Mouse (Mus musculus) CH12.LX (cell line): ENCODE data around the gene Gucy1b1. TPM values are rescaled to one million over a fixed set of nuclear protein-coding genes. Genes with fewer than 3 reads are reported as not detected.
A peak's percentile ranks its signal among the peaks of the same experiment; 100 is the strongest.

Experiments used
- DNase-seq: peaks from one replicate; pipeline ENCODE4 v3.0.0-alpha.2; 2013; ENCODE audit errors: extremely low read depth
- H3K27ac ChIP-seq: 2 replicates; pipeline ENCODE4 v1.5.1; 2012; ENCODE audit warnings: low read depth, mild to moderate bottlenecking, control low read depth, moderate library complexity; ENCODE audit not compliant: insufficient read depth
- H3K27me3 ChIP-seq: replicated peaks from 2 replicates; pipeline ENCODE3; 2012; ENCODE audit warnings: inconsistent platforms
- H3K36me3 ChIP-seq, 2 experiments: replicated peaks in 1 of 2; 2 replicates each; pipeline versions ENCODE3 to v1.6.1; 2012; ENCODE audit warnings: inconsistent platforms in 1 of 2, low read length in 1 of 2, mild to moderate bottlenecking in 1 of 2, mixed read lengths in 1 of 2, moderate library complexity in 1 of 2; ENCODE audit not compliant: control insufficient read depth in 1 of 2, insufficient read depth in 1 of 2
- H3K4me1 ChIP-seq, 2 experiments: 2 replicates each; pipeline ENCODE4 v1.6.1; 2012; ENCODE audit warnings: inconsistent platforms in 1 of 2, moderate library complexity in 1 of 2; ENCODE audit not compliant: insufficient read depth in 2 of 2, control insufficient read depth in 1 of 2
- H3K4me2 ChIP-seq: 2 replicates; pipeline ENCODE4 v1.6.1; 2012; ENCODE audit warnings: low read depth, mild to moderate bottlenecking, control low read depth; ENCODE audit not compliant: poor library complexity, insufficient read depth, severe bottlenecking
- H3K4me3 ChIP-seq, 3 experiments: fragments of 150-350 bp in 1 of 3; sonication (generic) in 1 of 3; replicated peaks in 1 of 3; 2 replicates each; pipeline versions ENCODE3 to v1.5.1; 2011 to 2012; ENCODE audit warnings: low read depth in 2 of 3, low read length in 2 of 3, mild to moderate bottlenecking in 2 of 3, moderate library complexity in 2 of 3, control low read depth in 1 of 3, improper control_type of control experiment in 1 of 3, inconsistent platforms in 1 of 3, mixed read lengths in 1 of 3; ENCODE audit not compliant: poor library complexity in 1 of 3
- H3K79me2 ChIP-seq: replicated peaks from 2 replicates; pipeline ENCODE4 v1.6.1; 2012; ENCODE audit warnings: mild to moderate bottlenecking, moderate library complexity; ENCODE audit not compliant: control insufficient read depth, poor library complexity, insufficient read depth, severe bottlenecking; ENCODE audit errors: extremely low read depth
- H3K9ac ChIP-seq: 2 replicates; pipeline ENCODE4 v1.6.1; 2012; ENCODE audit warnings: low read depth, mild to moderate bottlenecking, control low read depth, moderate library complexity; ENCODE audit not compliant: insufficient read depth
- H3K9me3 ChIP-seq: replicated peaks from 2 replicates; pipeline ENCODE3; 2012; ENCODE audit warnings: low read length, inconsistent platforms, mixed read lengths
- CHD1 ChIP-seq: IDR thresholded peaks from 2 replicates; pipeline ENCODE4 v1.6.1; 2012; ENCODE audit warnings: low read depth, low read length, improper control_type of control experiment, inconsistent platforms
- CTCF ChIP-seq, 2 experiments: IDR thresholded peaks in 1 of 2; conservative IDR thresholded peaks in 1 of 2; 2 replicates each; pipeline ENCODE4 v1.5.1; 2011 to 2012; ENCODE audit warnings: low read depth in 2 of 2, low read length in 2 of 2, improper control_type of control experiment in 1 of 2, inconsistent platforms in 1 of 2, mild to moderate bottlenecking in 1 of 2, moderate library complexity in 1 of 2
- GABPA ChIP-seq: IDR thresholded peaks from 2 replicates; pipeline ENCODE4 v1.6.1; 2012; ENCODE audit warnings: low read depth, low read length, improper control_type of control experiment, inconsistent platforms; ENCODE audit not compliant: insufficient replicate concordance
- KAT2A ChIP-seq: IDR thresholded peaks from 2 replicates; pipeline ENCODE4 v1.6.1; 2012; ENCODE audit warnings: low read length, improper control_type of control experiment, inconsistent platforms; ENCODE audit not compliant: insufficient replicate concordance
- MEF2A ChIP-seq: IDR thresholded peaks from 2 replicates; pipeline ENCODE4 v1.6.1; 2014; ENCODE audit warnings: low read depth, mild to moderate bottlenecking, inconsistent platforms, low read length, improper control_type of control experiment, borderline replicate concordance
- NELFE ChIP-seq: IDR thresholded peaks from 2 replicates; pipeline ENCODE4 v1.6.1; 2011; ENCODE audit warnings: low read depth, low read length, improper control_type of control experiment
- NRF1 ChIP-seq: IDR thresholded peaks from 2 replicates; pipeline ENCODE4 v1.6.1; 2014; ENCODE audit warnings: low read depth, mild to moderate bottlenecking, inconsistent platforms, low read length, improper control_type of control experiment, moderate library complexity
- RAD21 ChIP-seq: IDR thresholded peaks from 2 replicates; pipeline ENCODE4 v1.6.1; 2011; ENCODE audit warnings: low read depth, mild to moderate bottlenecking, low read length, improper control_type of control experiment, moderate library complexity
- SMC3 ChIP-seq: IDR thresholded peaks from 2 replicates; pipeline ENCODE4 v1.6.1; 2011; ENCODE audit warnings: low read depth, low read length, improper control_type of control experiment
- USF2 ChIP-seq: conservative IDR thresholded peaks from 2 replicates; pipeline ENCODE4 v1.6.1; 2011; ENCODE audit warnings: low read depth, low read length, improper control_type of control experiment
- ZMIZ1 ChIP-seq: IDR thresholded peaks from 2 replicates; pipeline ENCODE4 v1.6.1; 2012; ENCODE audit warnings: low read depth, mild to moderate bottlenecking, inconsistent platforms, low read length, improper control_type of control experiment
- dilution Hi-C: fragments of 300-500 bp; cut with MboI; formaldehyde crosslinking; loops from 2 replicates; pipeline ENCODE4 v1.14.3; 2020; ENCODE audit warnings: low sequenced_read_pairs; ENCODE audit not compliant: extremely low pct_unique_long_range_greater_than_20kb, extremely low pct_ligation_motif_present
- in situ Hi-C: fragments of 300-500 bp; cut with MboI; formaldehyde crosslinking; loops from 3 replicates; pipeline ENCODE4 v1.14.3; 2019; ENCODE audit warnings: low sequenced_read_pairs, low pct_ligation_motif_present, low pct_unique_long_range_greater_than_20kb, mixed read lengths
- polyA plus RNA-seq: library from polyadenylated mRNA; unstranded; fragments of >175 nt; gene quantifications from 2 replicates; pipeline ENCODE4 v1.2.1, GENCODE M21; 2012; ENCODE audit warnings: low read depth; ENCODE audit not compliant: insufficient read length
- total RNA-seq, 2 experiments: library from RNA; depleted of rRNA; stranded (reverse); fragments of 300-350 nt in 1 of 2; fragments of >200 nt in 1 of 2; gene quantifications; 2 replicates each; pipeline ENCODE4 v1.2.3; 2012 to 2014

Gene Gucy1b1
- total and polyA plus RNA-seq, 3 experiments = not detected

DNA sequence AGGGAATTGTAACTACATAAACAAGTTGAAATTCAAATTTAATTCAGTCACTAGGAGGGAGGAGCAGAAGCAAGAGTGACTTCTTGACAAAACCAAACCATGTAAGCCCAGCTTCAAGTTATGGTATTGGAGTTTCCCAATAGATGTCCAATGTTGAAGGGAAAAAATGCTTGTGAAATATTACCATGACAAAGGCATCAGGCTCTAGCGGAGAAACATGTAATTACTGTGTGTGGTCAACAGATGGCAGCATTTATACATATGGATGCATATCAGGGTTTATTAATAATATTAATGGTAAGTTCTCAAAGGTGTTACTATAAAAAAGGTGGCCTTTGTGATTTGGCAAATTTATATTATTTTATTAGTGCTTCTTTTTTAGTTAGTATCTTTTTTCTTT lies 78.5 kb downstream of the Gucy1b1 start:
- no peak overlapping the region for H3K27ac ChIP-seq
- no peak overlapping the region for H3K4me2 ChIP-seq
- H3K27me3 ChIP-seq = no peaks in the 10 kb centered on the region
- DNase-seq = peak; percentile 53
- no peak overlapping the region for H3K9ac ChIP-seq
- no peaks in the 10 kb centered on the region for H3K4me1 ChIP-seq
- H3K9me3 ChIP-seq = no peaks in the 10 kb centered on the region
- H3K36me3 ChIP-seq = no peaks in the 10 kb centered on the region
- dilution Hi-C loops (no loop called here), in situ Hi-C loops (no loop called here)
- TF ChIP-seq SMC3 = peak; percentile 44
- TF ChIP-seq CTCF (conservative IDR thresholded peaks at IDR 0.05 in 1 of 2, IDR thresholded peaks at IDR 0.05 in 1 of 2; ENCODE audit: low read depth in 2 of 2, low read length in 2 of 2) = peak; percentile 51 to 74; a peak in 3 of 4 replicates
- peak; percentile 64 for TF ChIP-seq RAD21
- no peak for TF ChIP-seq NELFE
- H3K79me2 ChIP-seq = no peaks in the 10 kb centered on the region
- no peak overlapping the region for H3K4me3 ChIP-seq

GRCm38 (mm10) chr3:81995371-81995770 lies 79.1 kb downstream of the Gucy1b1 start:
- no peaks in the 10 kb centered on the region for H3K79me2 ChIP-seq
- TF ChIP-seq USF2 (no peak), CHD1 (no peak), NRF1 (no peak)
- TF ChIP-seq, all 38 proteins: peak for 0
- in situ Hi-C loops (no loop called here), dilution Hi-C loops (no loop called here)
- Histone ChIP-seq H3K9me3 (no peaks in the 10 kb centered on the region), H3K27me3 (no peaks in the 10 kb centered on the region), H3K4me2 (no peak overlapping the region), H3K36me3 (no peaks in the 10 kb centered on the region), H3K4me1 (no peaks in the 10 kb centered on the region), H3K4me3 (no peak overlapping the region), H3K27ac (no peak overlapping the region), H3K9ac (no peak overlapping the region)
- DNase-seq = no peak

- peaks cover 0 to 8% of the 10 kb centered on the region in 2 experiments; a peak in 2 of 4 replicates for H3K4me1 ChIP-seq
- dilution Hi-C loops (no loop called here), in situ Hi-C loops (no loop called here)
- H3K4me2 ChIP-seq = no peak overlapping the region
- no peak overlapping the region for H3K4me3 ChIP-seq
- DNase-seq = no peak
- no peaks in the 10 kb centered on the region for H3K36me3 ChIP-seq
- no peaks in the 10 kb centered on the region for H3K79me2 ChIP-seq
- no peaks in the 10 kb centered on the region for H3K27me3 ChIP-seq
- peaks cover 3% of the 10 kb centered on the region for H3K9me3 ChIP-seq
- no peak overlapping the region for H3K9ac ChIP-seq
- TF ChIP-seq KAT2A = no peak
- no peak for TF ChIP-seq MEF2A
- no peak for TF ChIP-seq NELFE
- no peak for TF ChIP-seq GABPA
- TF ChIP-seq ZMIZ1 = no peak
- TF ChIP-seq, all 38 proteins: peak for 0
- H3K27ac ChIP-seq = no peak overlapping the region
Observed at GRCm38 (mm10) chr3:81990531-81990930, 84.0 kb downstream of the Gucy1b1 start.
